Mouse (Mus musculus) frontal cortex, postnatal 14 days (tissue): ENCODE measurements around the gene Hist2h2be.
"Not testable (repeated sequence)": the region's sequence is repeated elsewhere in the genome, so short reads cannot be mapped to it uniquely, and the experiment has no call there.

Experiments
- DNase-seq, 2 experiments: peaks; one replicate each; pipeline ENCODE4 v3.0.0; 2022; ENCODE audit warnings: low spot score in 2 of 2

Gene Hist2h2be

GRCm38 (mm10) chr3:96220765-96221639 is at the start of gene Hist2h2be, which contains the start of gene Hist2h2ac:
Gene Hist2h2be, plus strand, starts transcription at chr3:96221119.
Gene Hist2h2ac, minus strand, starts transcription at chr3:96220880.
- peak; percentile 79 to 80 for DNase-seq

- DNase-seq: no peak
Observed at GRCm38 (mm10) chr3:96171583-96172196, 49.2 kb upstream of the Hist2h2be start.

- DNase-seq: peak; percentile 72 to 80
Observed at GRCm38 (mm10) chr3:96172197-96173178, 48.4 kb upstream of the Hist2h2be start, which contains the start of gene Sf3b4. Gene Sf3b4, plus strand, starts transcription at chr3:96172332.

- DNase-seq: no peak
Observed at GRCm38 (mm10) chr3:96173185-96173584, 47.7 kb upstream of the Hist2h2be start.

GRCm38 (mm10) chr3:96174042-96174441 is 46.9 kb upstream of the Hist2h2be start:
- DNase-seq: not testable (repeated sequence)

GRCm38 (mm10) chr3:96175251-96175650 is 45.7 kb upstream of the Hist2h2be start:
- DNase-seq: no peak

- DNase-seq: no peak
Observed at GRCm38 (mm10) chr3:96178427-96178826, 42.5 kb upstream of the Hist2h2be start.

- DNase-seq: no peak
Observed at GRCm38 (mm10) chr3:96178902-96179301, 42.0 kb upstream of the Hist2h2be start.

GRCm38 (mm10) chr3:96179531-96179930 is 41.4 kb upstream of the Hist2h2be start:
- no peak for DNase-seq

GRCm38 (mm10) chr3:96180727-96181477 is 40.0 kb upstream of the Hist2h2be start, which contains the start of gene Sv2a:
Gene Sv2a, plus strand, starts transcription at chr3:96181151.
- peak; percentile 53 to 65 for DNase-seq

- no peak for DNase-seq
Observed at GRCm38 (mm10) chr3:96181510-96182381, 39.2 kb upstream of the Hist2h2be start.

- DNase-seq: no peak
Observed at GRCm38 (mm10) chr3:96182382-96182776, 38.5 kb upstream of the Hist2h2be start.

- no peak for DNase-seq
Observed at GRCm38 (mm10) chr3:96192977-96193376, 27.9 kb upstream of the Hist2h2be start.

- DNase-seq: no peak
Observed at GRCm38 (mm10) chr3:96194966-96195365, 26.0 kb upstream of the Hist2h2be start.

GRCm38 (mm10) chr3:96195616-96196313 is 25.2 kb upstream of the Hist2h2be start:
- DNase-seq: no peak

- peak in 1 of 2 experiments; percentile 47 for DNase-seq
Observed at GRCm38 (mm10) chr3:96196437-96197128, 24.3 kb upstream of the Hist2h2be start.

- DNase-seq: peak; percentile 85 to 87
Observed at GRCm38 (mm10) chr3:96197129-96197749, 23.7 kb upstream of the Hist2h2be start.

- no peak for DNase-seq
Observed at GRCm38 (mm10) chr3:96198181-96198580, 22.7 kb upstream of the Hist2h2be start.
